Mouse (Mus musculus): ENCODE results near the gene Csf3r. TPM values are rescaled to one million over a fixed set of nuclear protein-coding genes. Genes with fewer than 3 reads are reported as not detected.

Gene Csf3r
- polyA plus RNA-seq, 1 experiment: 39.2 TPM

- no peak for DNase-seq
- TF ChIP-seq POLR2A (IDR thresholded peaks at IDR 0.05; ENCODE audit: borderline replicate concordance, extremely low read depth, low read depth, low read length) (no peak), CTCF (IDR thresholded peaks at IDR 0.05; ENCODE audit: insufficient read depth, low read length) (no peak)
- 69% methylated on average over 4 of the region's 4 CpGs for whole genome bisulfite sequencing
- no peaks in the 10 kb centered on the region for H3K4me1 ChIP-seq (ENCODE audit: control insufficient read depth, insufficient read depth, low read length)
- H3K4me3 ChIP-seq (replicated peaks; ENCODE audit: extremely low read depth, low read depth, low read length): no peak overlapping the region
These were observed 54.9 kb downstream of the Csf3r start for GRCm38 (mm10) chr4:126079266-126079665.

GRCm38 (mm10) chr4:126081601-126082000, 57.3 kb downstream of the Csf3r start:
- DNase-seq: no peak
- WGBS: 100% methylated on average over 1 of the region's 1 CpGs
- TF ChIP-seq POLR2A (IDR thresholded peaks at IDR 0.05; ENCODE audit: borderline replicate concordance, extremely low read depth, low read depth, low read length) (no peak), CTCF (IDR thresholded peaks at IDR 0.05; ENCODE audit: insufficient read depth, low read length) (no peak)
- H3K4me3 ChIP-seq (replicated peaks; ENCODE audit: extremely low read depth, low read depth, low read length): no peak overlapping the region
- peaks cover 2% of the 10 kb centered on the region; the same call in 1 of the 2 replicates for H3K4me1 ChIP-seq (ENCODE audit: control insufficient read depth, insufficient read depth, low read length)

- no peak overlapping the region for H3K4me3 ChIP-seq (replicated peaks; ENCODE audit: extremely low read depth, low read depth, low read length)
- 82% methylated on average over 9 of the region's 9 CpGs for WGBS
- no peak for TF ChIP-seq POLR2A (IDR thresholded peaks at IDR 0.05; ENCODE audit: borderline replicate concordance, extremely low read depth, low read depth, low read length)
- no peak for TF ChIP-seq CTCF (IDR thresholded peaks at IDR 0.05; ENCODE audit: insufficient read depth, low read length)
- no peak for DNase-seq
- H3K4me1 ChIP-seq (ENCODE audit: control insufficient read depth, insufficient read depth, low read length): peaks cover 2% of the 10 kb centered on the region; the same call in 1 of the 2 replicates
These were observed 58.7 kb downstream of the Csf3r start for GRCm38 (mm10) chr4:126083021-126083420.

GRCm38 (mm10) chr4:126084382-126084781, 60.0 kb downstream of the Csf3r start:
- TF ChIP-seq POLR2A (IDR thresholded peaks at IDR 0.05; ENCODE audit: borderline replicate concordance, extremely low read depth, low read depth, low read length) (no peak), CTCF (IDR thresholded peaks at IDR 0.05; ENCODE audit: insufficient read depth, low read length) (no peak)
- no peak for DNase-seq
- Histone ChIP-seq H3K4me3 (replicated peaks; ENCODE audit: extremely low read depth, low read depth, low read length) (no peak overlapping the region), H3K4me1 (ENCODE audit: control insufficient read depth, insufficient read depth, low read length) (peaks cover 2% of the 10 kb centered on the region; the same call in 1 of the 2 replicates)
- WGBS: 78% methylated on average over 8 of the region's 8 CpGs

DNA sequence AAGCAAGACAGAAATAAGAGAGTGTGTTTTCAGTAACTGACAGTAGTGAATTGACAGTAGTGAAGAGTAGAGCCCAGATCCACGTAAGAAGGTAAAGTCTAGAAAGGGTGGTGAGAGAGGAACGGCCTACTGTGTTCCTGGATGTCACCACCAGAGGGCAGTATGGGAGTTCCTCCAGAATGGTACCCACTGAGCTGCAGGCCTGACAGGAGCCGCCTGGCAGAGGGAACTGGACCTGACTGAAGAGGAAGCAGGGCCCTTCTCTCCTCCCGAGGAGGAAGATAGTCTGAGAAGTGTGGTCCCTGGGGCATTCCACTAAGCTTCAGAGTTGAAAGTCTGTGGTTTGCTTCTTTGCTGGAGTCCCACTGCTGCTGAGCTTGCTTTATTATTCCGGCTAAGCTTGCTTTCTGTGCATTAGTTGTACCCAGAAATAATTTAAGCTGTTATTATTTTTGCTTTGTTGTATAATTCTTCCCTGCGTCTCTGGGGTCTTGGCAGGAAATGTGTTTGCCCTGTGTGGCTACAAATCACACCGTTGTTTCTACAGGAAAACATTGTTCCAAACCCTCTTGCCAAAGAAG, 61.7 kb downstream of the Csf3r start:
- TF ChIP-seq CTCF (IDR thresholded peaks at IDR 0.05; ENCODE audit: insufficient read depth, low read length): peak; percentile 91
- TF ChIP-seq POLR2A (IDR thresholded peaks at IDR 0.05; ENCODE audit: borderline replicate concordance, extremely low read depth, low read depth, low read length): no peak
- H3K4me1 ChIP-seq (ENCODE audit: control insufficient read depth, insufficient read depth, low read length): peaks cover 2% of the 10 kb centered on the region; the same call in 1 of the 2 replicates
- no peak overlapping the region for H3K4me3 ChIP-seq (replicated peaks; ENCODE audit: extremely low read depth, low read depth, low read length)
- peak; percentile 75 for DNase-seq
- 14% methylated on average over 7 of the region's 7 CpGs for WGBS

- Histone ChIP-seq H3K4me1 (ENCODE audit: control insufficient read depth, insufficient read depth, low read length) (peaks cover 2% of the 10 kb centered on the region; the same call in 1 of the 2 replicates), H3K4me3 (replicated peaks; ENCODE audit: extremely low read depth, low read depth, low read length) (no peak overlapping the region)
- 61% methylated on average over 7 of the region's 7 CpGs for WGBS
- DNase-seq: no peak
- TF ChIP-seq POLR2A (IDR thresholded peaks at IDR 0.05; ENCODE audit: borderline replicate concordance, extremely low read depth, low read depth, low read length) (no peak), CTCF (IDR thresholded peaks at IDR 0.05; ENCODE audit: insufficient read depth, low read length) (no peak)
These were observed 65.9 kb downstream of the Csf3r start for GRCm38 (mm10) chr4:126090101-126090847.

- H3K4me3 ChIP-seq (replicated peaks; ENCODE audit: extremely low read depth, low read depth, low read length): no peak overlapping the region
- no peak for TF ChIP-seq POLR2A (IDR thresholded peaks at IDR 0.05; ENCODE audit: borderline replicate concordance, extremely low read depth, low read depth, low read length)
- TF ChIP-seq CTCF (IDR thresholded peaks at IDR 0.05; ENCODE audit: insufficient read depth, low read length): no peak
- peaks cover 2% of the 10 kb centered on the region; the same call in 1 of the 2 replicates for H3K4me1 ChIP-seq (ENCODE audit: control insufficient read depth, insufficient read depth, low read length)
- WGBS: 76% methylated on average over 4 of the region's 4 CpGs
- no peak for DNase-seq
These were observed 66.4 kb downstream of the Csf3r start for GRCm38 (mm10) chr4:126090848-126091124.

- 81% methylated on average over 8 of the region's 8 CpGs for WGBS
- Histone ChIP-seq H3K4me3 (replicated peaks; ENCODE audit: extremely low read depth, low read depth, low read length) (no peak overlapping the region), H3K4me1 (ENCODE audit: control insufficient read depth, insufficient read depth, low read length) (peaks cover 1% of the 10 kb centered on the region; the same call in 1 of the 2 replicates)
- TF ChIP-seq CTCF (IDR thresholded peaks at IDR 0.05; ENCODE audit: insufficient read depth, low read length) (no peak), POLR2A (IDR thresholded peaks at IDR 0.05; ENCODE audit: borderline replicate concordance, extremely low read depth, low read depth, low read length) (no peak)
- no peak for DNase-seq
These were observed 67.5 kb downstream of the Csf3r start for GRCm38 (mm10) chr4:126091873-126092272.

Other genes with a start within 250 kb of the Csf3r start
- gene Mrps15, start 22.4 kb downstream of the Csf3r start, polyA plus RNA-seq (2012; rRNA removed): 48.6 and 49.8 TPM in 2 replicates
- gene Oscp1, start 34.0 kb downstream of the Csf3r start, polyA plus RNA-seq (2012; rRNA removed): 2.8 and 4.5 TPM in 2 replicates
- gene Lsm10, start 72.1 kb downstream of the Csf3r start, polyA plus RNA-seq (2012; rRNA removed): 30.2 and 34.8 TPM in 2 replicates
- gene Stk40, start 79.4 kb downstream of the Csf3r start, polyA plus RNA-seq (2012; rRNA removed): 38.0 and 41.1 TPM in 2 replicates
- gene Eva1b, start 123.2 kb downstream of the Csf3r start, polyA plus RNA-seq (2012; rRNA removed): 221 and 295 TPM in 2 replicates
- 6.2 and 7.5 TPM in 2 replicates for gene Sh3d21, start 138.9 kb downstream of the Csf3r start, polyA plus RNA-seq (2012; rRNA removed)
- gene Thrap3, start 178.2 kb downstream of the Csf3r start, polyA plus RNA-seq (2012; rRNA removed): 40.0 and 62.8 TPM in 2 replicates
- gene Map7d1, start 231.8 kb downstream of the Csf3r start, polyA plus RNA-seq (2012; rRNA removed): 153 and 194 TPM in 2 replicates
- gene Trappc3, start 237.8 kb downstream of the Csf3r start, polyA plus RNA-seq (2012; rRNA removed): 31.7 and 51.1 TPM in 2 replicates

Measured in lung, adult 2 months (tissue).